Mouse (Mus musculus) lung, embryonic 16.5 days (tissue): ENCODE measurements at regions not wholly inside any gene's neighbourhood (a gene's known extent, or its start where the extent isn't known, plus 50 kb on each side); places are given as distances from the start of the nearest gene placed in this dataset.

Experiments
- ATAC-seq: fragments of 200-750 bp; cut with Nextera tagmentation; 2 replicates; pipeline ENCODE4 v1.8.0; 2017; ENCODE audit warnings: low read depth, mild to moderate bottlenecking, moderate library complexity
- H3K27ac ChIP-seq: fragments of 300-500 bp; sonication (generic); 2 replicates; pipeline ENCODE4 v1.5.1; 2014; ENCODE audit warnings: mild to moderate bottlenecking, control low read depth, low read length
- H3K27me3 ChIP-seq: fragments of 300-500 bp; sonication (generic); 2 replicates; pipeline ENCODE4 v1.6.1; 2014; ENCODE audit warnings: low read depth, low read length, mixed read lengths; ENCODE audit not compliant: control insufficient read depth, insufficient read depth
- H3K36me3 ChIP-seq: fragments of 300-500 bp; sonication (generic); 2 replicates; pipeline ENCODE4 v1.6.1; 2014; ENCODE audit warnings: low read length; ENCODE audit not compliant: control insufficient read depth, insufficient read depth
- H3K4me1 ChIP-seq: fragments of 300-500 bp; sonication (generic); replicated peaks from 2 replicates; pipeline ENCODE4 v1.6.1; 2014; ENCODE audit warnings: low read length, mixed read lengths; ENCODE audit not compliant: control insufficient read depth, insufficient read depth
- H3K4me2 ChIP-seq: fragments of 300-500 bp; sonication (generic); 2 replicates; pipeline ENCODE4 v1.6.1; 2014; ENCODE audit warnings: low read depth, low read length, control low read depth
- H3K4me3 ChIP-seq: fragments of 300-500 bp; sonication (generic); 2 replicates; pipeline ENCODE4 v1.5.1; 2014; ENCODE audit warnings: mild to moderate bottlenecking, low read length, control low read depth
- H3K9ac ChIP-seq: fragments of 300-500 bp; sonication (generic); 2 replicates; pipeline ENCODE4 v1.6.1; 2014; ENCODE audit warnings: low read length, control low read depth
- H3K9me3 ChIP-seq: fragments of 300-500 bp; sonication (generic); 2 replicates; pipeline ENCODE4 v1.6.1; 2016; ENCODE audit warnings: low read length; ENCODE audit not compliant: control insufficient read depth
- WGBS: fragments of 180-500 bp; shearing (Covaris S2); extraction: QIAGEN DNeasy Blood & Tissue Kit; methylation state at CpG from one replicate; pipeline ENCODE4 v1.1.7; 2014; 5-methylcytosine and 5-hydroxymethylcytosine counted together

DNA sequence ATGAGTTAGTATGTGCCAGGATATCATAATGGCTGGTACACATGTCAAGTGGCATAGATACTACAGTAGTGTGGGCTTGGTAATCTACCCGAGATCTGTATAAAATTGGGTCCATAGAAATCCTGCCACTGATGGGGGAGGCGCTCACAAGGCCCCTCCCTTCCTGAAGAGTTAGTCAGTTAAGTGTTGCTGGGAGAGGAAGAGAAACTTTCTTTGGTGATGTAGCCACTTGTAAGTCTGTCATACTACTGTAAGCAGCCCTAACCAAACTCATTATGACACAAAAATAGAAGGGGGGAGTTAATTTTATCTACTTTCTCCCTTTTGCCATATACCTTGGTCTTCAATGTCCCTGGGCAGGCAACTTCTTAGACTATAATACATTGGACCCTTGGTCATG, 316.3 kb downstream of the Setd4 start:
- Histone ChIP-seq H3K4me1 (no peaks in the 10 kb centered on the region), H3K27ac (no peak overlapping the region), H3K9ac (no peak overlapping the region), H3K4me2 (no peak overlapping the region), H3K27me3 (no peaks in the 10 kb centered on the region), H3K9me3 (peaks cover 3% of the 10 kb centered on the region; the same call in 1 of the 2 replicates), H3K36me3 (no peaks in the 10 kb centered on the region), H3K4me3 (no peak overlapping the region)
- no peak for ATAC-seq
- 72% methylated on average over 2 of the region's 2 CpGs for WGBS

DNA sequence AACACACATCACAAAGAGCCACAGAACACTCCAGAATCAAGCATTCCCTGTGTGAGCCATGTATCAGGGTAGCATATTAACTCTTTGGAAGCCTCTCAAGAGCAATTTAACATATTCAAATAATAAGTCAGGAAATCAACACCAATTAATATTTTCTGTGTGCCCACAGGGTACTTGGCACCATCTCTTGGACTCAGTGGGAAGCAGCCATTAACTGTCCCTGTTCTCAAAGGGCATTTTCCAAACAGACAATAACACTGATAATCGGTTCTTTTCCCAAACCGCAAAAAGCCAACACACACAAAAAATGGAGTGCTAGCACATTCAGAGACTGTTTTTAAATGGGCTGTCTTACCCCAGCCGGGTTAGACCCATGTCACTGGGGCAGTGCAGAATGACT, 317.0 kb downstream of the Setd4 start:
- H3K27ac ChIP-seq, result no peak overlapping the region
- H3K27me3 ChIP-seq, result no peaks in the 10 kb centered on the region
- no peaks in the 10 kb centered on the region for H3K4me1 ChIP-seq
- no peak overlapping the region for H3K4me3 ChIP-seq
- ATAC-seq, result no peak
- WGBS, result 70% methylated on average over 3 of the region's 3 CpGs
- H3K9me3 ChIP-seq, result peaks cover 3% of the 10 kb centered on the region; the same call in 1 of the 2 replicates
- H3K9ac ChIP-seq, result no peak overlapping the region
- H3K36me3 ChIP-seq, result no peaks in the 10 kb centered on the region
- no peak overlapping the region for H3K4me2 ChIP-seq

DNA sequence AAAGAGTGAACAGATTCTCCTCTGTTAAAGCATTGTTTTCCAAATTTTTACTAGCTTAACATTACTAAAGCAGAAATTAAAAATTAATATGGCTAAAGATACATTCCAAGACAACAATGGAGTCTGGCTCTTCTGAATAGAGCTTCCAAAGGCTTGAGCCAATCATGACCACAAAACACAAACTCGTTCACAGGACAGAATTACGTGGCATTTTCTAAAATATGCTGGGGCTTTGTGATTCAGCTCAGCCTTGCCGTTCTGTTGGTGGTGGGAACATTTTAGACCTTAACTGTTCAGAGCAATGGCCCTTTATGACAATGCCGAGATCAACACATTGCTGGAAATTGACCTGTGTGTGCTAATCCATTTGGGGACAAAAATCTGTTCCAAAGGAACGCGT, 318.7 kb downstream of the Setd4 start:
- 89% methylated on average over 6 of the region's 6 CpGs for WGBS
- no peak for ATAC-seq

DNA sequence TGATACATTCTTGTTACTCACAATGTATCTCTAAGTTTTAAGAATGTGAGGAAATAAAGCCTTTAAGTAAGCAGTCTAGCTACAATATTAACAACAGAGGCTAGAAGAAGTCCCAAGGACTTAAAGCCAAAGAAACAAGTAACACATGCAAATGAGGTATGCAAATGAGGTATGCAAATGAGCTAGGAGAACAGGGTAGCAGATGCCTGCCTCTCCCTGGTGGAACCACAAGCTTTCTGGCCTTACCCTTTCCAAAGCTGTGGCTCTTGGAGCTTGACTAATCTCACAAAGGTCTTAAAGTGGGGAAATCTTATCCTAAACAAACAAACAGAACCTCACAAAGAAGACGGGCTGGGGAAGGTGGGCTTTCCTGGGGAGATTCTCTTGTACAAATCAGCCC, 322.1 kb downstream of the Setd4 start:
- Histone ChIP-seq H3K4me1 (no peaks in the 10 kb centered on the region), H3K36me3 (no peaks in the 10 kb centered on the region), H3K9ac (no peak overlapping the region), H3K27ac (no peak overlapping the region), H3K4me2 (no peak overlapping the region), H3K9me3 (peaks cover 3% of the 10 kb centered on the region; the same call in 1 of the 2 replicates), H3K4me3 (no peak overlapping the region), H3K27me3 (no peaks in the 10 kb centered on the region)
- ATAC-seq, result no peak
- 12% methylated on average over 1 of the region's 1 CpGs for WGBS

More for the DNA sequence above, 318.7 kb downstream of the Setd4 start:
- no peaks in the 10 kb centered on the region for H3K4me1 ChIP-seq
- no peak overlapping the region for H3K4me3 ChIP-seq
- H3K9me3 ChIP-seq, result peaks cover 3% of the 10 kb centered on the region; the same call in 1 of the 2 replicates
- no peak overlapping the region for H3K27ac ChIP-seq
- H3K36me3 ChIP-seq, result no peaks in the 10 kb centered on the region
- H3K4me2 ChIP-seq, result no peak overlapping the region
- no peak overlapping the region for H3K9ac ChIP-seq
- no peaks in the 10 kb centered on the region for H3K27me3 ChIP-seq

DNA sequence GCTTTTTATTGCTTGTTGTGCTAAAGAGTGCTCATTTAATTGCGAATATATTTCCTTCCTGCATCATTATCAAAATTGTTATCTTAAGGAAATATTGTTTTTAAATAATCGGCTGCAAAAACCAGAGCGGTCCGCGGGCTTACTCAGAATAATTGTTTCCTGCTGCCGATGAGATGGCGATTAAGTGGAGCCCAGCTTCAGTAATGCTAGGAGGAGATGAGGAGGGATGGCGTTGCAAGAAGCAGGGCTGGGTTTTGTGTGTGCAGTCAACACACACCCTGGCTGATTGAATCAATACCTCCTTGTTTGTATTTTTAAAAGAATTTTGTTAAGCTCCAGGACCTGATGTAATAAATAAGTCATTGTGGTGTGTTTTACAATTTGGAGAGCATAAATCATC, 331.2 kb downstream of the Setd4 start:
- Histone ChIP-seq H3K4me2 (no peak overlapping the region), H3K9me3 (no peaks in the 10 kb centered on the region), H3K4me3 (no peak overlapping the region), H3K4me1 (no peaks in the 10 kb centered on the region), H3K36me3 (no peaks in the 10 kb centered on the region), H3K27me3 (no peaks in the 10 kb centered on the region), H3K27ac (no peak overlapping the region), H3K9ac (no peak overlapping the region)
- no peak for ATAC-seq
- 31% methylated on average over 8 of the region's 8 CpGs for WGBS

DNA sequence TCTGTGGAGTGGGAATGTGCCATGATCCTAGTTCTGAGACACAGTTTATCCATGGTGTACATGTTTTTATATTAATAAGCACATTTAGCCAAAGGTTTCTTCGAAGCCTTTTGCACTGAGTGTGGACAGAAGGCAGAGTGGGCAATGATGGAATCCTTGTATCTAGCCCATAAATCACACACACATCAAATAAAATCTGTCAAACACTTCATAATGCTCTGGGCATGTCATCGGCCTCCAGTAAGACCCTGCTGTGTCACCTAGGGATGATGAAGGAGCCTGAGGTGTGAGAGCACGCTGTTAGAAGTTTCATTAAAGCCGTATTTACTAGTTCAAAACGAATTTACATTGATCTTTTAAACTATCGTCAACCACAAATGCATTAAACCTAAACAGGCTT, 331.7 kb downstream of the Setd4 start:
- H3K4me1 ChIP-seq, result no peaks in the 10 kb centered on the region
- WGBS, result 32% methylated on average over 6 of the region's 6 CpGs
- H3K9me3 ChIP-seq, result no peaks in the 10 kb centered on the region
- no peak for ATAC-seq
- no peak overlapping the region for H3K4me3 ChIP-seq
- no peaks in the 10 kb centered on the region for H3K36me3 ChIP-seq
- no peak overlapping the region for H3K4me2 ChIP-seq
- no peak overlapping the region for H3K9ac ChIP-seq
- H3K27ac ChIP-seq, result no peak overlapping the region
- no peaks in the 10 kb centered on the region for H3K27me3 ChIP-seq

DNA sequence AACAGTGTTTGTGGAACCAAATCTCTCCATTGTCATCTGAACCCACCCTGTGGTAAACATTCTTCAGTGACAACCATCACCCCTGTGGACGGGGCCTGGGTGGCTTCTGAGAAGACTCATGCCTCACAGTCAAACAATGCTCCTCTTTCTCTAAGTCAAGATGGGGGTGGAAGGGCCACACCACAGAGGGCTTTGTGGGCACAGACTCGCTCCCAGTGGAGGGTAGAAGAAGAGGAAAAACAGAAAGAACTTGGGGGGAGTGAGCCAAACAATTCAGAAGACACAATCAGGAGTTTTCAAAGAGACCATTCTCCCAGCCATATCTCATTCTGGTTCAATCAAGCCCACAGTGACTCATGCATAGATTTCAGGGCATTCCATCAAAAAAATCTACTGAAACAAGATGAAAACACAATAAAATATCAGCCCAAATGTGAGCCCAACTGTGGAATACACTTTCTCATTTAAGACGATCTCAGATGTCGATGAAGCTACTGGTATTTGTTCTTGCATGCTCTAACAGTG, 339.7 kb downstream of the Setd4 start:
- Histone ChIP-seq H3K4me2 (no peak overlapping the region), H3K9me3 (no peaks in the 10 kb centered on the region), H3K27ac (no peak overlapping the region), H3K4me1 (no peaks in the 10 kb centered on the region), H3K4me3 (no peak overlapping the region), H3K36me3 (no peaks in the 10 kb centered on the region), H3K27me3 (no peaks in the 10 kb centered on the region), H3K9ac (no peak overlapping the region)
- ATAC-seq, result no peak
- 58% methylated on average over 4 of the region's 4 CpGs for WGBS

DNA sequence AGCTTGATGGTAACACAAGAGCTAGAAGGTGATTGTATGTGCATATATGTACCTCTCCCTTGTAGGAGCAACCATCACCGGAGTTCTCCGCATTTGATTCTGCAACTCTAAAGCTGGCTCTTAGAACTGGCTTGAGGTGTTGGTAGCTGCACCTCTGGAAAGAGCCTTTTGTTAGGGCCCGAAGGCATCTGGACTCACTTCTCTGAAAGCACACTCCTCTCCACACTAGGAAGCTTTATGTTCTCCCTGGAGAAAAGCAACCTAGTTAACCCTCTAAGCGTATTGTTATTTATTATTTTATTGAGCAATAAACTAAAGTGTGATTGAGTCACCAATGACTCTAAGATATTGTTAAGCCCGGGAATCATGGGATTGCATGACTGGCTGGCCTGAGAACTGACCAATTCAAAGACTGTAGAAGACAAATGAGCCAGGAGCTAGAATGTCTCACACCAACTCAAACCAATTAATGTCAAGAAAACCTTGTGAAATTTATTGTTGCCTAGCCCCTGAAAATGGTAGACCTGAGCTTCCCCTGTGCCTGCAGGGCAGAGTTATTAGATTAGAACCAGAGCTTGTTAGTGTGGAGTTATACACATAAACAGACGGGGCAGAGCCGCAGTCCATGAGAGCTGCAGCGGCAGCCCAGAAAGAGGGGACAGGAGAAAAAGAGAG, 340.6 kb downstream of the Setd4 start:
- Histone ChIP-seq H3K27me3 (no peaks in the 10 kb centered on the region), H3K36me3 (no peaks in the 10 kb centered on the region), H3K27ac (no peak overlapping the region), H3K9me3 (no peaks in the 10 kb centered on the region), H3K4me3 (no peak overlapping the region), H3K4me2 (no peak overlapping the region), H3K9ac (no peak overlapping the region), H3K4me1 (no peaks in the 10 kb centered on the region)
- no peak for ATAC-seq
- 82% methylated on average over 8 of the region's 8 CpGs for WGBS

DNA sequence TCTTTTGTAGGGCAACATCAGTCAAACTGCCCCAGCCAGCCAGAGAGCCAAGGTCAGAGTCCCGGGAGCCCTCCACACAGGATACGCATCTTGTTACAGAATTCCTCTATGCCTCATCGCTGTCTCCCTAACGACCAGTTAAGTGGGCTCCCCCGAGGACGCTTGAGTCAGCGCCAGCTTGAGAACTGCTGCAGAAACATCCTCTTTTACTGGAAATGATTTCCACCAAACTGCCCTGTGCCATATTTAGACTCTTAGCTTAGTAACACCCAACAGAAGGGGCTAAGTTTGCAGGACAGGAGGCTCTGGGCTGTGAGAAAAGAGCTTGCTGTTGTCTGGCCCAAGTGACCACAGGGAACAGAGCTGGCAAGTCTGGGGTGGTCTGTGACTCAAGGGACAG, 357.0 kb downstream of the Setd4 start:
- Histone ChIP-seq H3K27ac (no peak overlapping the region), H3K4me3 (no peak overlapping the region), H3K9me3 (no peaks in the 10 kb centered on the region), H3K4me2 (no peak overlapping the region), H3K36me3 (no peaks in the 10 kb centered on the region), H3K27me3 (no peaks in the 10 kb centered on the region; the same call in 1 of the 2 replicates), H3K9ac (no peak overlapping the region), H3K4me1 (0 out of 2 replicates have a peak, but pooled peaks cover 3% of the 10 kb centered on the region)
- 26% methylated on average over 7 of the region's 7 CpGs for WGBS
- no peak for ATAC-seq
